Mouse (Mus musculus): Measurements from ENCODE around the gene Vars.
"Not testable (repeated sequence)": the region's sequence is repeated elsewhere in the genome, so short reads cannot be mapped to it uniquely, and the experiment has no call there.

Gene Vars

DNA sequence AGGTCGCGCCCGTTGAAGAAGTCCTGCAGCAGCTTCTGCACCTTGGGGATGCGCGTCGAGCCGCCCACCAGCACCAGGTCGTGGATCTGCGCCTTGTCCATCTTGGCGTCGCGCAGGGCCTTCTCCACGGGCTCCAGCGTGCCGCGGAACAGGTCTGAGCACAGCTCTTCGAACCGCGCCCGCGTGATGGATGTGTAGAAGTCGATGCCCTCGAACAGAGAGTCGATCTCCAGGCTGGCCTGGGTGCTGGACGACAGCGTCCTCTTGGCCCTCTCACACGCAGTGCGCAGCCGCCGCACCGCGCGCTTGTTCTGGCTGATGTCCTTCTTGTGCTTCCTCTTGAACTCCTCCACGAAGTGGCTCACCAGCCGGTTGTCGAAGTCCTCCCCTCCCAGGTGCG lies 29.9 kb upstream of the Vars start:
- in situ Hi-C loops (cut with MboI; ENCODE audit: unreplicated experiment in 2 of 2) = not testable (repeated sequence)

DNA sequence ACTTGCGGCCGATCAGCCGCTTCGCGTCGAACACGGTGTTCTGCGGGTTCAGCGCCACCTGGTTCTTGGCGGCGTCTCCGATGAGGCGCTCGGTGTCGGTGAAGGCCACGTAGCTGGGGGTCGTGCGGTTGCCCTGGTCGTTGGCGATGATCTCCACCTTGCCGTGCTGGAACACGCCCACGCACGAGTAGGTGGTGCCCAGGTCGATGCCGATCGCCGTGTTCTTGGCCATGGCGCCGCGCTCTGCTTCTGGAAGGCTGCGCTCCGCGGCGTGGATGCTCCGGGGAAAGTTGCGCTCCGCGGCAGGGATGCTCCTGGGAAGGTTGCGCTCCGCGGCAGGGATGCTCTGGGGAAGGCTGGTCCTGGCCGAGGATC lies 29.1 kb upstream of the Vars start:
- in situ Hi-C loops (cut with MboI; ENCODE audit: unreplicated experiment in 2 of 2) = not testable (repeated sequence)

- in situ Hi-C loops (cut with MboI; ENCODE audit: unreplicated experiment in 2 of 2) = not testable (repeated sequence)
These were observed 28.6 kb upstream of the Vars start, which contains the start of the genes Hspa1a and Hspa1l for GRCm38 (mm10) chr17:34972069-34972749. Gene Hspa1a (minus strand): TSS chr17:34972156. Gene Hspa1l (plus strand): TSS chr17:34972703.

DNA sequence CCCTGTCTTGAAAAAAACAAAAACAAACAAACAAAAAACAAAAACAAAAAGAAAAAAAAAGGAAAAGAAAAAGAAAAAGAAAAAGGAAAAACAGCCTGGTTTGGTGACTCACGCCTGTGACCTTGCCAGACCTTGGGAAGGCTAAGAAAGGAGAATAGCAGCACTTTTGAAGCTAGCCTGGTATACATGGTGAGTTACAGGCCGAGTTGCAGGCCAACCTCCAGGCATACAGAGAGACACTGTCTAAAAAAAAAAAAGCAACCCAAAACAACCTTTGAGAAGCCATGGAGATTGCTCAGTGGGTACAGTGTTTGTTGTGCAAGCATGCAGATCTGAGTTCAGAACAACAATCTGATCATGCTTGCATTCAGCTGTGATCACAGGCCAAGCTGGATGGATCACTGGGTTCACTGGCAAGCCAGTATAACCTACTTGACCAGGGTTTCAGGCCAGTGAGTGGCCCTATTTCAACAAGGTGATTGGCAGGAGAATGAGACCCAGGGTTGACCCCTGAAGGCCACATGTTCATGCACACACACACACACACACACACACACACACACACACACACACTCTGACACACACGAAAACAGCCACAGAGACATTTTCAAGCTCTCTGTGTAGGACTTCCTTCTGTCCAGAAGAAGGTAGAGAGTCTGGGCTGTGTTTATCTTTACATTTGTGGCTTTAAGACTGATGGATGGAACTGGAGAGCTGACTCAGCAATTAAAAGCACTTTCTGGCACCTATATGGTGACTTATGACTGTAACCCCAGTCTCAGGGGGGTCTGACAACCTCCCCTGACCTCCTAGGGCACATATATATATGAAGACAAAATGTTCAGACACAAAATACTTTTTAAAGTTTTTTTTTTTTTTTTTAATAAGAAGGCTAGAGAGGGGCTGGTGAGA lies 24.9 kb upstream of the Vars start:
- in situ Hi-C loops (cut with MboI; ENCODE audit: unreplicated experiment in 2 of 2) = no loop called here

GRCm38 (mm10) chr17:34977000-34977399 lies 23.8 kb upstream of the Vars start:
- in situ Hi-C loops (cut with MboI; ENCODE audit: unreplicated experiment in 2 of 2) = no loop called here

DNA sequence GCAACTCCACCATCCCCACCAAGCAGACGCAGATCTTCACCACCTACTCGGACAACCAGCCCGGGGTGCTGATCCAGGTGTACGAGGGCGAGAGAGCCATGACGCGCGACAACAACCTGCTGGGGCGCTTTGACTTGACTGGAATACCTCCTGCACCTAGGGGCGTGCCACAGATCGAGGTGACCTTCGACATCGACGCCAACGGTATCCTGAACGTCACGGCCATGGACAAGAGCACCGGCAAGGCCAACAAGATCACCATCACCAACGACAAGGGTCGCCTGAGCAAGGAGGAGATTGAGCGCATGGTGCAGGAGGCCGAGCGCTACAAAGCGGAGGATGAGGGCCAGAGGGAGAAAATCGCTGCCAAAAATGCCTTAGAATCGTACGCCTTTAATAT lies 22.5 kb upstream of the Vars start:
- in situ Hi-C loops (cut with MboI; ENCODE audit: unreplicated experiment in 2 of 2) = no loop called here

DNA sequence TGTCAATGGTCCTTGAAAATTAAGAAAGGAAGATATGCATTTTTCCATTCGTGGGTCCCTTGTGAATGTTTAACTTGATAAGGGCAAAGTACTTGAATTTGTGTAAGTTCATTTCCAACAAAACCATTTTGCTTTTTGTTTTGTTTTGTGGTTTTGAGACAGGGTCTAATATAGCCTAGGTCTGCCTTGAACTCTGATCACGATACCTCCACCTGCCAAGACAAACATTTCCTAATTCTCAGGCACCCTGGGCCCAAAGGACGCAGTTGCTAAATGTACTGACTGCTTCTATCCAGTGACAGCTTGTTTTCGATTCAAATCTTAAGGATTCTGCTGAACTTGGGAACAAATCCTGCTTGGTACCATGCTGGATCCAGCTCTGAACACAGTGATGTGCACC lies 21.2 kb upstream of the Vars start:
- in situ Hi-C loops (cut with MboI; ENCODE audit: unreplicated experiment in 2 of 2) = loop anchor here (5.0 to 10.0 kb wide), 4 partner anchors 32 to 125 kb away; partner anchors contain the start of genes Slc44a4 (in 2 of the 2), Nelfe (in 1 of the 2) and Skiv2l (in 1 of the 2)

DNA sequence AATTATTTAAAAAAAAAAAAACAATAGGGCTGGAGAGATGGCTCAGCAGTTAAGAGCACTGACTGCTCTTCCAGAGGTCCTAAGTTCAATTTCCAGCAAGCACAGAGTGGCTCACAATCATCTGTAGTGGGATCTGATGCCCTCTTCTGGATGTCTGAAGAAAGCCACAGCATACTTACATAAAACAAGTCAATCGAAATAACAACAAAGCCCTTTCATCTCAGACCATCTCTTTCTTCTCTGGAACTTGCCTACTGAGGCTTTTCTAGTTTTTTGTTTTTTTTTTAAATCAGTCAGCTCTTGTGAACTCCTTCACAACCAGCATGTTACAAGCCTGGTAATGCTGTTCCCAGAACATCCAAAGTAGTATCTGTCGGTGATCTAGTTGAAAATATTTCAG lies 20.1 kb upstream of the Vars start:
- in situ Hi-C loops (cut with MboI; ENCODE audit: unreplicated experiment in 2 of 2) = loop anchor here (5.0 to 10.0 kb wide), 4 partner anchors 33 to 126 kb away; partner anchors contain the start of genes Slc44a4 (in 2 of the 2), Nelfe (in 1 of the 2) and Skiv2l (in 1 of the 2)

DNA sequence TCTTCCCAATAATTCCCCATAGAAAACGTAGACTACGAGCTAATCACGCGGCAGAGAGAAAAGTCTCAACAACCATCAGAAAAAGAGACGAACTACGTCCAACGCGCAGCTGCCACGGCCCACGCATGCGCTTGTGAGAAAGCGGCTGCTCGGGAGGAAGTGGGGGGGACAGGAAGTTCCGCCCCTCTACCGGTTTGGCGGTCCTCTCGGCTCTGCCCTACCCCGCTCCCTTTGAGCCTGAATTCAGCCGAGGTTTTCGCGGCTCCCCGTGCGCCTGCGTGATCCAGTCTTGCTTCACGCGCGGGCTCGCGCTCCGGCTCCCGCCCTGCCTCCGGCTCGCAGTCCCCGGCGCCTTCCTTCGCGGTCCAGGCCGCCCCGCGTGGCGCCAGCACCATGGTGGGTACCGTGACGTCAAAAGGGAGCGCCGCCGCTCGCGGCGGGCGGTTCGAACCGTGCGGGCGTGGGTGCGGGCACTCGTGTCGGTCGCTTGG lies 19.1 kb upstream of the Vars start, which contains the start of gene Lsm2:
Gene Lsm2 (plus strand): TSS at position 173 of the 491 bp plus-strand sequence.
- in situ Hi-C loops (cut with MboI; ENCODE audit: unreplicated experiment in 2 of 2) = loop anchor here (5.0 to 10.0 kb wide), 4 partner anchors 34 to 127 kb away; partner anchors contain the start of genes Slc44a4 (in 2 of the 2), Nelfe (in 1 of the 2) and Skiv2l (in 1 of the 2)

- in situ Hi-C loops (cut with MboI; ENCODE audit: unreplicated experiment in 2 of 2) = loop anchor here (5.0 to 10.0 kb wide), 4 partner anchors 35 to 128 kb away; partner anchors contain the start of genes Slc44a4 (in 2 of the 2), Nelfe (in 1 of the 2) and Skiv2l (in 1 of the 2)
These were observed 18.5 kb upstream of the Vars start for GRCm38 (mm10) chr17:34982328-34982727.

DNA sequence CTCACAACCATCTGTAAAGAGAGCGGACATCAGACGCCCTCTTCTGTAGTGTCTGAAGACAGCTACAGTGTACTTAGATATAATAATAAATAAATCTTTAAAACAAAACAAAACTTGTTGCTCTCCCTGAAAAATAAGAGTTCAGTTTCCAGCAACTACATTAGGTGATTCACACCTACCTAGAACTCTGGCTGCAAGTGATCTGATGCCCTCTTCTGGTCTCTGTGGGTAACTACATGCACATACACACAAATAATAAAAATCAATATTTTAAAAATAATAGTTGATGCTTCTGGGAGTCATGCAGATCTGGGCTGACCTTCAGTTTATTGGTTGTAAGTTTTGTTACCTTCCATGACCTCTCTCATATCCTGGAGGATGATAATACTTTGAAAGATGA lies 16.6 kb upstream of the Vars start:
- in situ Hi-C loops (cut with MboI; ENCODE audit: unreplicated experiment in 2 of 2) = loop anchor here (5.0 to 10.0 kb wide), 4 partner anchors 37 to 129 kb away; partner anchors contain the start of genes Slc44a4 (in 2 of the 2), Nelfe (in 1 of the 2) and Skiv2l (in 1 of the 2)

DNA sequence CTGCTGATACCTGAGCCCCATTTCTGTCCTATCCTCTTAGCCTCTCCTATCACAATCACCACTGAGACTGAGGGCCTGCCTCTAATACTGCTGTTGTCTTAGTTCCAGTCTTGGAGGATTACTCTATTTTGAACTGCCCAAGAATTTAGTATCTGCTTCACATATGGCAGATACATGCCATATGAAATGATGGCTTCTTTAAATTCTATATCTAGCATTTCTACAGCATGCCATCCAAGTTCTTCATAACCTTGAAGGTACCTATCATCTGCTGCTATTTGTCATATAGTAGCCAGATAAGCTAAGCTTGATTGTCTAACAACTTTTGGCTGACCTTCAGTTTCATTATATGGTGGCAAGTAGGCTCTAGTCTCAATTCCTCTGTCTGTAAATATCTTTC lies 6.0 kb upstream of the Vars start:
- in situ Hi-C loops (cut with MboI; ENCODE audit: unreplicated experiment in 2 of 2) = no loop called here

DNA sequence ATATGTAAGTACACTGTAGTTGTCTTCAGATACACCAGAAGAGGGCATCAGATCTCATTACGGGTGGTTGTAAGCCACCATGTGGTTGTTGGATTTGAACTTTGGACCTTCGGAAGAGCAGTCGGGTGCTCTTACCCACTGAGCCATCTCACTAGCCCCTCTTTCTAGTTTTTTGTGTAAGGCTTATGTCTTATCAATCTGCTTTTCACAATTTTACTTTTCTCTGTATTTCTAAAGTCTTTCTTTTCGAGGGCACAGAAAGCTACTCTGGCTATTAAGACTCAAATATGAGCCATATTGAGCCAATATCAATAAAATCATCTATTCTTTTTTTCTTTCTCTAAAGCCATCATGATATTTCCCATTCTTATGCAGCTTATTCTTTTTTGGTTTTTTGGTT lies 5.6 kb upstream of the Vars start:
- in situ Hi-C loops (cut with MboI; ENCODE audit: unreplicated experiment in 2 of 2) = not testable (repeated sequence)

- in situ Hi-C loops (cut with MboI; ENCODE audit: unreplicated experiment in 2 of 2) = not testable (repeated sequence)
These were observed 4.9 kb upstream of the Vars start for GRCm38 (mm10) chr17:34995927-34996326.

- in situ Hi-C loops (cut with MboI; ENCODE audit: unreplicated experiment in 2 of 2) = no loop called here
These were observed 4.2 kb upstream of the Vars start for GRCm38 (mm10) chr17:34996411-34997141.

GRCm38 (mm10) chr17:34997142-34997483 lies 3.7 kb upstream of the Vars start:
- in situ Hi-C loops (cut with MboI; ENCODE audit: unreplicated experiment in 2 of 2) = no loop called here

GRCm38 (mm10) chr17:34998526-34999430 lies 2.0 kb upstream of the Vars start:
- in situ Hi-C loops (cut with MboI; ENCODE audit: unreplicated experiment in 2 of 2) = no loop called here

DNA sequence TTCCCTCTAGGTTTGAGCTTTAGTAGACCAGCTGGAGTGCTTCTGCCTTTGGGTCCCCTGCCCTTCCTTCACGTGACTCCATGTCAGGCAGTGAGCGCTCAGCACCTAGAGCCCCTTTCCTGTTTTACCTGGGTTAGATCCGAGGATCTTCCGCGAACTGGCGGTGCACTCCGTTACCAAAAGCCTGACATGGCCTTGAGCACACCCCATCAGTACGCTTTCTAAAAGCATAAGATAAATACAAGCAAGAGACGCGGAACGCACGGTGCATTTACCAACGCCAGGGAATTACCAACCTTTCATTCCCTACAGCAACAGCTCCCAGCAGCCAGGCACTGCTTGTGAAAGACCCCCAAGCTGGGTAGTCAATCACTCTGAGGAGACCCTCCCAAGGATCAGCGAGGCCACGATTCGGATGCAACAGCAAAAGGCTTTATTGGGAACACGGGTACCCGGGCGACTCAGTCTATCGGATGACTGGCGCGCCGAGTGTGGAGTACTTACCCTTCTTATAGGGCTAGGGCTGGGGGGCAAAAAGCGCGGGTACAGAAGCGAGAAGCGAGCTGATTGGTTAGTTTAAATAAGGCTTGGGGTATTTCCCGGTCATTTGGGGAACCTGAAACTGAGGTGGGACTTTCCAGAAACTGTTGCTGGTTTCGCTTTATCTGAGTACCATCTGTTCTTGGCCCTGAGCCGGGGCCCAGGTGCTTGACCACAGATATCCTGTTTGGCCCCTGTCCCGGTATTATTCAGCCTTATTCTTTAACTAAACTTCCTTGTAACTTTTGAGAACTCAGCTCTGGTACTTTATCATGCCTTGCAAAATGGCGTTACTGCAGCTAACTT lies 693 bp upstream of the Vars start:
- in situ Hi-C loops (cut with MboI; ENCODE audit: unreplicated experiment in 2 of 2) = loop anchor here in 1 of 2 experiments (10.0 kb wide), 1 partner anchor 235 kb away; the partner anchor contains the start of genes Atp6v1g2 and Nfkbil1
